Mouse (Mus musculus) left cerebral cortex, adult 9 months (tissue): Measurements from ENCODE around the gene Rtn3.
"Not testable (repeated sequence)": the region's sequence is repeated elsewhere in the genome, so short reads cannot be mapped to it uniquely, and the experiment has no call there.

Experiments
- DNase-seq, 2 experiments: peaks; one replicate each; pipeline ENCODE4 v3.0.0; 2022; ENCODE audit warnings: low spot score in 2 of 2

Gene Rtn3

DNA sequence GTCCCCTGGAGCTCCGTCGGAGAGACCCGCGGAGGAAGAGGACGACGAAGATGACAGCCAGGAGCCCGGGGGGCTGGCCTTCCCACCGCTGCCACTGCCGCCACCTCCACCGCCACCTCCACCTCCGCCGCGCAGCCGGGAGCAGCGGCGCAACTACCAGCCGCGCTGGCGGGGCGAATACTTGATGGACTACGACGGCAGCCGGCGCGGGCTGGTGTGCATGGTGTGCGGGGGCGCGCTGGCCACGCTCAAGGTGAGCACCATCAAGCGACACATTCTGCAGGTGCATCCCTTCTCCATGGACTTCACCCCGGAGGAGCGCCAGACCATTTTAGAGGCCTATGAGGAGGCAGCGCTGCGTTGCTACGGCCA is 60.4 kb downstream of the Rtn3 start:
- no peak for DNase-seq

DNA sequence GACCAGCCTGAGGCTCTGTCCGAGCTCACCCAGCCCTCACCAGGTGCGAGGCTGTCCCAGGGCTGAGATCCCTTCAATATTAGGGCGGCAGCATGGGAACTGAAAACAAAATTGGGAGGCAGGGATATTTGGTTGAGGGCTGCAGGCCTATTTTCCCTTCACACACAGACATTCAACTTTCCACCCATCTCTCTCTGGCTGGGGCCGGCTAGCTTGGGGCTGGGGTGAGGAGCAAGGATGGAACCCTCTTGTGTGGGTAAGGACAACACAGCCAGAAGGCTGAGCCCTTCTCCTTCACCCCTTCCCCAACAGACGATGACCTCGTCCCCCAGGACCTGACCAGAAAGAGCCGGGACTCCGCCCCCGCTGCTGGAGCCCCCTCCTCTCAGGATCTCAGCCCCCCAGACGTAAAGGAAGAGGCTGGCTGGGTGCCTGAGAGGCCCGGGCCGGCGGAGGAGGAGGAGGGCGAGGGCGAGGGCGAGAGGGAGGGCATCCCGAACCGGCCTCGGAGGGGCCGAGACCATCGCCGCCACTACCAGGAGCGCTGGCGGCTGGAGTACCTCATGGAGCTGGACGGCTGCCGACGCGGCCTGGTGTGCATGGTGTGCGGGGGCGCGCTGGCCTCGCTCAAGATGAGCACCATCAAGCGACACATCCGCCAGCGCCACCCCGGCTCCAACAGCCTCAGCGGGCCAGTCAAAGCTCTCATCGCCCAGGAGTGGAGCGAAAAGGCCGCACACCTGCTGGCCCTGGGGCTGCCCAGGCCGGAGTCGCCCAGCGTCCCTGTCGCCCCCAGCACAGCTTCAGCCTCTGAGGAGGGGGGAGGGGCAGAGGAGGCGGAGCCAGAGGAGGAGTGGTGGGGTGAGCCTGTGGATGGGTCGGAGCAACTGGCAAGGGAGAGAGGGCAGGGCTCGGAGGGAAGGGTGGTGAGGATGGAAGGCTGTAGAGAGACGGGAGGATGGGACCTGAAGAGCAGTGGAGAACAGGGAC is 61.2 kb downstream of the Rtn3 start:
- DNase-seq = peak in 1 of 2 experiments; percentile 78

DNA sequence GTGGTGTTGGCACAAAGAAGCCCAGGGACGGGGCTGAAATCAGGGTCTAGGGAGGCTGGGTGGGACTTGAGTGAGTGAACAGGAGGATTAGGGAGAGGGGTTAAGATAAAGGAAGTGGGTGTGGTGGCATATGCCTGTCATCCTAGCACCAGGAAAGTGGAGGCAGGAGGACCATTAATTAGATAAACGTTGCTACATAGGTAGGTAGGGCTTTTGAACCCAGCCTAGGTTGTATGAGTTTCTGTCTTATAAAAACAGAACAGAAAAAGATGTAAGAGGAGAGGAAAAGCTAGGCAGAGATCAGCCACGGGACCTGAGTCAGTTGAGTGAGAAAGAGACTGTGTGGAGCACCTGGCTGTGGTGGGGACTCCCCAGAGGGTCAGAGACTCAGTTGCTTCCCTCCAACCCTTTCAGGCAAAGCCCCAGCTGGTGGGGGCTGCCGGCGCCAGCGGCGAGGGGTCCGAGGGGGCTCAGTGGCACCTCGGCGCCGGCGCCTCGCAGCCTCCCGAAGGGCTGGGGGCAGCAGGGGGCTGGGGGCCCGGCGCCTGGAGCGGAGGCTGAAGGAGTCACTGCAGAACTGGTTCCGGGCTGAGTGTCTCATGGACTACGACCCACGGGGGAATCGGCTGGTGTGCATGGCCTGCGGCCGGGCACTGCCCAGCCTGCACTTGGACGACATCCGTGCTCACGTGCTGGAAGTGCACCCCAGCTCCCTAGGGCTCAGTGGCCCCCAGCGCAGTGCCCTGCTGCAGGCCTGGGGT is 62.1 kb downstream of the Rtn3 start:
- DNase-seq = no peak

DNA sequence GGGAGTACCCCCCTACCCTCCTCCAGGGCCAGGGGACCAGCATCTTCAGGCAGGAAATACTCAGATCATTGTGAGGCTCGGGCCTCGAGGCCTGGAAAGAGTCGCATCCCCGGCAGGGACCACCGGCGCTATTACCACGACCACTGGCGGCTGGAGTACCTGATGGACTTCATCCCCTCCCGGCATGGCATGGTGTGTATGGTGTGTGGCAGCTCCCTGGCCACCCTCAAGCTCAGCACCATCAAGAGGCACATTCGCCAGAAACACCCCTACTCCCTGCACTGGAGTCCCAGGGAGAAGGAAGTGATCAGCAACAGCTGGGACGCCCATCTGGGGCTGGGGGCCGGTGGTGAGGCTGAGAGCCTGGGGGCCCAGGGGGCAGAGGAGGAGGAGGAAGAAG is 63.0 kb downstream of the Rtn3 start:
- DNase-seq = no peak

DNA sequence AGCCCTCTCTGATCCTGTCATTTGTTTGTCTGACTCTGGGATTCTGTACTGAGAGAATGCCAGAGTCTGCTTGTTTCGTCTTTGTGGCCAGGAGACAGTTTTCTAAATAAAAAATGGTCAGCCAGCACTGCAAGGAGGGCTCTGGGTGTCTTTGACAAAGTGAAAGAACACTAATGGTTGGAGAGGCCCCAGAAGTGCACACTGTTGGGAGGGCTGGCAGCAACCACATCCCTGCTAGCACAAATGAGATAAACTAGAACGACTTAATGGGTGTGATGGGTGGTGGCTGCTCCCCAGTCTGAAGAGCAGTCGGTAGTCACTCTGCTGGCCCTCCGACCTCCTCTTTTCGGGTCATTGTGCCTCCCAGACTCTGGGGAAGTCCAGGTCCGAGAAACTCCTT is 63.9 kb downstream of the Rtn3 start:
- DNase-seq = no peak

DNA sequence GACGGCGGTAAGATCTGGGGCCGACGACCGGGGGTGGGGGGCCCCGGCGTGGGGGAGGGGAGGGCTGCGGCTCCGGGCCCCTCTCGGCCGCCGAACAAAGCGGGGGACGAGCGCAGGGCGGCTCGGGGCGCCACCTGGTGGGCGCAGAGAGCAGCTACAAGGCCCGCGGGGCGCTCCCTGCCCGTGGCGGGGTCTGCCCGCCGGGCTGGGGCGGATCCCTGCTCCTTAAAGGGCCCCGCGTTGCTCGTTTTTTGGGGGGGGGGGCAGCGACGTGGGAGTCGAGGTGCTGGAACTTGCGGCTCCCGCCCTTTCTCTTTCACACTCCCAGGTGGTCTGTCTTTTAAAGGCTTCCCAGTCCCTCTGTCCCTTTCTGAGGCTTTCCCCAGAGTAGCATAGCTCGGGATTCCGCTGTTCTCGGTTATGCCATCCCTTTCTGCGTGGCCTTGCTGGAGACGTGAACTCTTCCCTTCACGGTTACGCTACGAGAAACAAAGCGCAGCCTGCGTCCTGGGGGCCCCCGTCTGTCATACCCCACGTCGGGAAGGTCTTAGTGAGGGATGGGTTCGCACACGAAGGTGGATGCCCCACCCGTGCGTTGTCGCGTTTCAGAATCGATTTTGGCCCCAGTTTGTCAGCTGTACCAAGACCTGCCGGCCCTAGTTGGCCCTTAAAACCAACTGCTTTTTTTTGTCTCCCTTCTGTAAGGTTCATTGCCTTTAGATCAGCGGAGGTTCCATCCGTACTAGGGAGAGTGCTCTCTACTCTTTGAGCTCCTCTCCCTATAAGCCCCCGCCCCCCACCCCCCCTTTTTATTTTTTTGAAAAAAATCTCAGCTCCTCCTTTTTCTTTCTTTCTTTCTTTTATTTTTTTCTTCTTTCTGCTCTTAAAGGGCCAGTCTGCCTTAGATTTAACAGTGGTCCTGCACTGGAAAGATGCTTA is 64.9 kb downstream of the Rtn3 start:
- DNase-seq = peak in 1 of 2 experiments; percentile 58

DNA sequence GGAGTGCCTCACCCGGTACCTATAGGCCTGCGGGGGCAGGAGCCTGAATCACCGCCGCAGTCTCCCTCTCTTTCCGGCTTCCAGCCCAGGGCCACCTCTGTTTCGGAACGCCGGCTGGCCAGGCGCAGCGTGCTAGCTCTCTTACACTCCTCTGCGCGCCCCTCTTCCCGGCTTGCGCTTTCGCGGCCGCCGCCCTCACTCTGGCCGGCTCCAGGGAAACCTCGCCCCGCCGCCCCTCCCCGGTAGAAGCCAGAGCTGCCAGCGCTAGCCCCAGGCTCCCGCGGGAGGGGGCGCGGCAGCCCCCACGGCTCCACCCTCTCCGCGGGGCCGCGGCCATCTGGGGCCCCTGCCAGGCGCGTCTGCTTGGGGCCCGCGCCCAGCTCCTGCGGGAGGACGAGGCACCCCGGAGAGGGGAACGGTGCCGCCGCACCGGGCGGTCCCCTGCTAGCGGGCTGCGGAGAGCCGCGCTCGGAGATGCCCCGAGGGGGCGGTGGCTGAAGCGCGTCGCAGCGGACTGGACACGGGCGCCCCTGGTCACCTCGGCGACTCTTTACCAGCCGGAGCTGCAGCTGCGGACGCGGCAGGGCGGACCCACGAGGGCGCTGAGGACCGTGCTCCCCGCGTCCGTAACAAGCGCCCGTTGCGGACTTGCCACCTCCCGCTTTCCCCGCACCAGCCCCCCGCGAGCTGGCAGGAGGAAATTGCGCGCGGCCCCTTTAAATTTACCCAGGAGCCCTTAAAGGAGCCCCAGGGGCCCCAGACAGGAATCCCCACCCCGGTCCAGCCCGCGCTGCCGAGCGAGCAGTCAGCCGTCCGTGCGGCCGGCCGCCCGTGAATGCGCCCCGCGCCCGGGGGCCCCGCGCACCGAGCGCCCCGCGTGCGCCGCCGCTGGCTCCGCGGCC is 66.0 kb downstream of the Rtn3 start, which contains the start of gene 2700081O15Rik:
Gene 2700081O15Rik, plus strand, starts transcription at position 792 of the 902 bp plus-strand sequence.
- DNase-seq = peak in 1 of 2 experiments; percentile 57

DNA sequence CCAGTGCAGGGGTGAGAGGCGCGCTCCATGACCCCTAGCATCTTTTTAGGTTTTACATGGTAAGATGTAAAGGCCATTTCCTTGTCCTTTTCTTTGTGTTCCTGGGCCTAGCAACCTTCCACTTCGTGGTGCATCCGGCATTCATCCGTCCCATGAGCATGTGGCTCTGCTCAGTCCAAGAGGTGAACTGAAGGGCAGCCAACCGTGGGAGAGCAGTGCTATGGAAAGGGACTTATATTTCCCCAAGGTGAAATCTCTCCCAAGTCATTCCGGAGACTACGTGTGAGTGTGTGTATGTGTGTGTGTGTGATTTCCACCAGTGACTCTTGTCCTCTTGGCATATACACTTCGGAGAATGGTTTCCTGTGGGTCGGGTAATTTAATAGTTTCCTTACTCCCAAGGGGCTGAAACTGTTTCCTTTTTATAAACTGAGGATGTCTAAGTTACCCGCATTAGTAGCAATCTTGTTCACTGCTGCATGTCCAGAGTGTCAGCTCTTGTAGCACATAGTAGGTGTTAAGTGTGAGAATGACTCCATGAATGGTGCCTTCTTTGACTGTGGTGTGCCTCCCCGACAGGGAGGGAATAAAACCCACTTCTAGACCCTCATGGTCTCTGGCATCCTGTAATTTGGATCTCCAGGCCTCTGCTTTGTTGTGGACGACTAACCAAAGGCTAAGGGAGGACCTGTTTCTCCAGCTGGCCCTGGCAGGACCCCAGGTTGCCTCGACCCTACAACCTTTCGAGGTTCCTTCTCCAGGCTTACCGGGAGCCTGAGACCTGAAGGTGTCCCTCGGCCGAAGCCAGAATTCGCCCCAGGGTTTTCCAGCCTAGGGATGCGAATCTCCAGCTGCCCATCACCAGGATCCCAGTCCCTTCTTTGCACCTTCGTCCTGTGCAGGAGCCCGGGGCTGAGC is 66.9 kb downstream of the Rtn3 start:
- DNase-seq = no peak

DNA sequence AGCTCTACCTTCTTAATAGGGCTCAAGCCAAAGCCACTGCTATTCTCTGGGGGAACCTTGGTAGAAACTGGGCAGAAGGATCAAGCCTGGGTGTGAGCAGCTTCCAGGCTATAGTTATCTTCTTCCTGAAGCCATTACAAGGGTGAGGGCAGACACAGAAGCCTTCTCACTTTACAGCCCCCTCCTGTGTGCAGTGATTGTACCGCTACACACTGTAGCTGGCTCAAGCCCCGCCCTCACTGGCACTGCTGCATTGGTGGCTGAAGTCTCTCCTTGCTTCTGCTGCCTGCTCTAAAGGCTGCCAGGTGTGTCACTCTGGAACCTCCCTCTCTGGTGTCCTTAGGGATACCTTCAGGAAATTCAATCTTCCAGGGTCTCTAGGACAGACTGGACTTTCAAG is 70.7 kb downstream of the Rtn3 start:
- no peak for DNase-seq

DNA sequence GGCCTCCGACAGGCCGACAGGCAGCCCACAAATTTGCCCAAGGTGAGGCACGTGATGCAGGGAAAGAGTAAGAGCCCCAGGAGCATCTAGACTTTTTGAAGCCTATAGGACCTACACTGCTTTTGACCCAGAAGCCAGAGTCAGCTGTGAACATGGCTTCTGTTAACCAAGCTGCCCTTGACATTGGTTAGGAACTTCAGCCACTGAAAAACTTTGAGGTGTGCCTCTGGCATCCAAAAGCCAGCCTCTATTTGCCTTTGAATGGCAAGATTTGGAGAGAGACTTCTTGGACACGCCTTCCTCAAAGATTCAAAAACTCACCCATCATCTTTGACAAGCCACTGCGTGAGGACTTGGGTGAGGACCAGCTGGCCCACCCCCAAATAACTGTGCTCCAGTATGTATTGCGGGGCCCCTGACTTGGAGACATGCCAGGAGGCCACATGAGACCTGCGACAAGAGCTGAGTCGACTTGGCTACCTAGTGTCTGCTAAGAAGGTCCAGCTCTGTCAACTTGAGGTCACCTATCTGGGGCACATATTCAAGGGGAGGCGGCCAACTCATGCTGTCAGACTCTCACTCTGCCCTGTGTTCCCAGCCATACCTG is 78.4 kb downstream of the Rtn3 start:
- no peak for DNase-seq

DNA sequence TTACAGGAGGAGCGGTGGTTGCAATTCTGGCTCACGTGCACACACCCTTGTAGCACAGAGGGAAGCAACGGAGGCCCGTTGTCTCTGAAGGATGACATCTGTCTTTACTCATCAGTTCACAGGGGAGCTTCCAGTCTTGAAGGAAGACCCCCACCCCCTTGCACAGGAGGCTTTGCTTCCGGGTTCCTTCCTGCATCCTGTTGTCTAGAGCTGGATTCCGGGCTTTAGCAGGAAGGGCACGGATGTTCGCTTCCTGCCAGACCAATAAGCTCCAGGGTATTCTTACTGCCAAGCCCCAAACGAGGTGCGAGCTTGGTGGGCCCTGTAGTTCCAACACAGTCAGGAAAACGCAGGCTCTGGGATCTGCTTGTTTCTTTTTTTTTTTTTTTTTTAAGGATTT is 82.4 kb downstream of the Rtn3 start:
- DNase-seq = no peak

DNA sequence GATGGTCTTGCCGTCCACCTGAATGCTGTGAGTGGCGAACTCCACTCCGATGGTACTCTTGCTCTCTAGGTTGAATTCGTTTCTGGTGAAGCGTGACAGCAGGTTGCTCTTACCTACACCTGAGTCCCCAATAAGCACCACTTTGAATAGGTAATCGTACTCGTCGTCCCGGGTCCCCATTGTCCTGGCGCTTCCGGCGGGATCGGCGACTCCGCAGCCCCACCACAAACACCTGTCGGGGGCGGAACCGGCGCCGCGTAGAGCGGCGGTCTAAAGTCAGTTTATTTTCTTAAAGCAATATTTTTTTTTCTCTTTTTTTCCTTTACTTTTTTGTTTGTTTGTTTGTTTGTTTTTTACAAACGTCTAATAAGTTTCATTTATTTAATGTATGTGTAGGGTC is 84.2 kb downstream of the Rtn3 start:
- not testable (repeated sequence) for DNase-seq

DNA sequence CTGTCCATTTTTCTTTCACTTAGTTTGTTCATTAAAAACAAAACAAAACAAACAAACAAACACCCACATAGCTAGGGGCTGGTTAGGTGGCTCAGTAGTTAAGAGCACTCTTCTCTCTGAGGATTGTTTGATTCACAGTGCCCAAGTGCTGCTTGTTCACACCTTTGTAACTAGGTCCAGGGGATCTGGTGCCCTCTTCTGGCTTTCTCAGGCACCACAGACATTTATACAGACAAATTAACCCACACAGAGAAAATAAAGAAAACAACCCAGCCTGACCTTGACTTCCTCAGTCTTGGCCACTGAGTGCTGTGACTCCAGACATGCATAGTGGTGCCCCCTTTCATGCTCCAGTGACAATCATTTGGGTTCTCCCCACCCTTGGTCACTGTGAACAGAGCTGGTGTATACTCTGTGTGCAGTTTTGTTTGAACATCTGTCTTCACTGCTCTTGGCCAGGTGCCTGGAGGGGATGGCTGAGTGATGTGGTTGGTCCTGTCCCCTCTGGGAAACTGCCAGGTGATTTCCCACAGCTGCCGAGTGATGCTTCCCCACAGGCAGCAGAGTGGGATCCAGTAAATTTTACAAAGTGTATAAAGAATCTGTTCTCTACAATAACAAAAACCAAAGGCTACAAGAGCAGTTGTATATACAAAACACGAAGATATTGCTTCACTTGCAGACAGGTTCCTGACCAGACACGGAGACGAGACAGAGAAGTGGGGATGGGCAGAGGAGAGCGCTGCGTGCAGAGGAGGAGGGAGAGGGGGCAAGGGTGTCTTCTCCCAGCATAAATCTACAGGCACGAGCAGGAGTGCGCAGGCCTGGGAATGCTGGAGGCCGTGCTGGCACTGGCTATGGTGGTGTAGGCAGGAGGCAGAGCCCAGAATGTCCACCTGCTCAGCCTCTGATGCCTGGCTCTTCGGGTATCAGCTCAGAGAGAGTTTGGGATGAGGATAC is 85.9 kb downstream of the Rtn3 start:
- DNase-seq = not testable (repeated sequence)

DNA sequence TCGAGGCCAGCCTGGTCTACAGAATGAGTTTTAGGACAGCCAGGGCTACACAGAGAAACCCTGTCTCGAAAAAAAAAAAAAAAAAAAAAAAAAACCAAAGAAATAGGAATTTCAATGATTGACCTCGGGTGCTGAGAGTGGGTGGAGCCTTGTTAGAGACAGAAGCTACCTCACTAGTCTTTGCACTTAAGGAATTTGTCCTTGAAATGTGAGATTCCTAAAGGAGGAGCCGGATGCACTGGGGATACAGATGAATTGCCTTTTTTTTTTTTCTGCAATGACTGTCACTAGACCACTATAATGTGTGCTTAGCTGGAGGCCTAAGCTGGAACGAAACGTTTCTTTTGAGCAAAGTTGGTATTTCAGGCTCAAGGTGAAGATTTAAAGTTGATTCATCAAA is 94.6 kb downstream of the Rtn3 start:
- DNase-seq = no peak

DNA sequence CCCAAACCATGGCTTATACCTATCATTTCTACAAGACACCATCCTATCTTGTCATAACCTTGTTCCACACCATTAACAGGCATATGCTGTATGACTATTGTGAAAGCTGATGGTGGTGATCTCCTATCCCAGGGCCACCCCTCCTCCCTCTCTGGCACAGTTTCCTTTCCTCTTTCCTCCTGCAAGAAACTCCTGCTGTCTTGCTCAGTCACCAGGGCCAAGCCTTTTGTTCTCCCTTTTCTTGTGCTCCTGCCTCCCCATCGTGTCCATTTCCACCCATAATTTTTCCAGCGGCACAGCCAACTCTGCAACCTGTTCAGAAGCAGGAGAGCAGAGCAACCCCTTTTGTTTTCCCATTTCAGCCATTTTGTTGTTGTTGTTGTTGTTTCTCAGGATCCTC is 97.0 kb downstream of the Rtn3 start:
- no peak for DNase-seq

DNA sequence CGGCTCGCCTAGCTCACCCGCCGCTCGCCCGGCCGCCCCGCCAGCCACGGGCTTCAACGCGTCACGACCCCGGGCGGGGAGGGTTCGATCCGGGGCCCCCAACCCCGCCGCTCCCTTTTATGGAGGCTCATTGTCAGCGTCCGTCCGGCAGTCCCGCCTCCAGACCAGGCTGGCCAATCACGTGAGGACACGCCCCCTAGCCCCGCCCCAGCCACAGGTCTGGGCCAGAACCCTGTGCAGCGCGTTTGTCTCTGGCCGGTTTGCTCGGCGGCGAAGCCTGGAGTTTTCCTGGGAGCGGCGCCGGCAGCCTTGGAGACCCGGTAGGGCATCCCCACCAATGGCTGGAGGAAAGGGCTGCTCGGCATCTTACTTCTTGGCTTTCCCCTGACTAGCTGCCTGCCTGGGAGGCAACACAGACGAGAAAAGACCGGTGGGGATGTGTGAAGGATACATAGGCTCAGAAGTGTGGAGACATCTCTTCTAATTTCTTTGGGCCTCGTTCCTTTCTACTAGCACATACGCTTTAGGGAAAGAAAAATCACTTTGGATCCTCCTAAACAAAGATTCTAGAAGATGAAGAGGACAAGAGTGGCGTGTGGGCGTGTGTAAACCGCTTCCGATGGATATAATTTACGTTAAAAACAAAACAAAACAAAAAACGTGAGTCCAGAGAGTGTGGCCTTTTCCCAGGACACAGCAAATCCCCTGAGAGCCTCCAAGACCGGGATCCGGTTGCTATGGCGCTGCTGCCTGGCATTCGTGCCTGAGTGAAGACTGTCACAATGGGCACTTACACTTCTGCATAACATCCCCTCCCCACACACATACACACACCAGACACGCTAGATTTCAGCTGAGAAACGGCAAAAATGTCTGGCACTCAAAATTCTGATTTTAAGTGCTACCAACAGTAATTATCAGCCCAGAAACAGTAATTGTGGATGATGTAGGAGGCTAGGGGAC is 99.9 kb downstream of the Rtn3 start, which contains the start of gene Spindoc:
Gene Spindoc, minus strand, starts transcription at position 92 of the 963 bp plus-strand sequence.
- peak; percentile 92 to 98 for DNase-seq
